Mouse (Mus musculus) layer of hippocampus, adult 9-11 months (tissue): ENCODE results near the gene Klf9.
A peak's percentile ranks its signal among the peaks of the same experiment; 100 is the strongest.
"Not testable (repeated sequence)": the region's sequence is repeated elsewhere in the genome, so short reads cannot be mapped to it uniquely, and the experiment has no call there.

Experiments used
- DNase-seq: peaks from one replicate; pipeline ENCODE4 v3.0.0; 2022

Gene Klf9

GRCm38 (mm10) chr19:23141391-23142281 lies 610 bp downstream of the Klf9 start:
- peak; percentile 69 for DNase-seq

- DNase-seq = no peak
These were observed 1.5 kb downstream of the Klf9 start for GRCm38 (mm10) chr19:23142427-23143073.

- DNase-seq = no peak
These were observed 2.0 kb downstream of the Klf9 start for GRCm38 (mm10) chr19:23143074-23143445.

- DNase-seq = no peak
These were observed 2.5 kb downstream of the Klf9 start for GRCm38 (mm10) chr19:23143541-23143940.

GRCm38 (mm10) chr19:23144031-23144430 lies 3.0 kb downstream of the Klf9 start:
- no peak for DNase-seq

- DNase-seq = no peak
These were observed 4.1 kb downstream of the Klf9 start for GRCm38 (mm10) chr19:23145146-23145545.

GRCm38 (mm10) chr19:23145575-23145974 lies 4.5 kb downstream of the Klf9 start:
- DNase-seq = not testable (repeated sequence)

GRCm38 (mm10) chr19:23146409-23146861 lies 5.4 kb downstream of the Klf9 start:
- DNase-seq = peak; percentile 89

GRCm38 (mm10) chr19:23147026-23147966 lies 6.3 kb downstream of the Klf9 start:
- DNase-seq = peak; percentile 61

- DNase-seq = peak; percentile 55
These were observed 8.7 kb downstream of the Klf9 start for GRCm38 (mm10) chr19:23149465-23150410.

- DNase-seq = no peak
These were observed 9.7 kb downstream of the Klf9 start for GRCm38 (mm10) chr19:23150556-23151265.

GRCm38 (mm10) chr19:23151651-23152070 lies 10.6 kb downstream of the Klf9 start:
- DNase-seq = no peak

GRCm38 (mm10) chr19:23152201-23152640 lies 11.2 kb downstream of the Klf9 start:
- DNase-seq = no peak

GRCm38 (mm10) chr19:23152771-23153605 lies 12.0 kb downstream of the Klf9 start:
- no peak for DNase-seq

- DNase-seq = no peak
These were observed 12.6 kb downstream of the Klf9 start for GRCm38 (mm10) chr19:23153606-23154127.

GRCm38 (mm10) chr19:23159780-23160395 lies 18.9 kb downstream of the Klf9 start:
- no peak for DNase-seq

- no peak for DNase-seq
These were observed 21.4 kb downstream of the Klf9 start for GRCm38 (mm10) chr19:23162387-23162809.

GRCm38 (mm10) chr19:23162877-23163276 lies 21.9 kb downstream of the Klf9 start:
- DNase-seq = no peak

- no peak for DNase-seq
These were observed 22.3 kb downstream of the Klf9 start for GRCm38 (mm10) chr19:23163361-23163760.
